Mouse (Mus musculus) liver, embryonic 11.5 days (tissue): ENCODE measurements at regions not wholly inside any gene's neighbourhood (a gene's known extent, or its start where the extent isn't known, plus 50 kb on each side); places are given as distances from the start of the nearest gene placed in this dataset.

Experiments used
- ATAC-seq: fragments of 200-750 bp; cut with Nextera tagmentation; replicated peaks from 2 replicates; pipeline ENCODE4 v1.8.0; 2017; ENCODE audit warnings: moderate number of reproducible peaks, mild to moderate bottlenecking, moderate TSS enrichment, moderate library complexity; ENCODE audit not compliant: low FRiP score
- DNase-seq: peaks from one replicate; pipeline ENCODE4 v3.0.0-alpha.2; 2017; ENCODE audit warnings: low spot score
- H3K27ac ChIP-seq: fragments of 300-500 bp; sonication (generic); 2 replicates; pipeline ENCODE4 v1.5.1; 2014; ENCODE audit warnings: mild to moderate bottlenecking, low read depth, low read length, control low read depth
- H3K27me3 ChIP-seq: fragments of 300-500 bp; sonication (generic); replicated peaks from 2 replicates; pipeline ENCODE4 v1.6.1; 2014; ENCODE audit warnings: low read length, mixed read lengths; ENCODE audit not compliant: control insufficient read depth, insufficient read depth
- H3K36me3 ChIP-seq: fragments of 300-500 bp; sonication (generic); 2 replicates; pipeline ENCODE4 v1.6.1; 2014; ENCODE audit warnings: mild to moderate bottlenecking, low read length, moderate library complexity, mixed read lengths; ENCODE audit not compliant: control insufficient read depth, insufficient read depth
- H3K4me1 ChIP-seq: fragments of 300-500 bp; sonication (generic); replicated peaks from 2 replicates; pipeline ENCODE4 v1.6.1; 2014; ENCODE audit warnings: low read length, mixed read lengths; ENCODE audit not compliant: control insufficient read depth, insufficient read depth
- H3K4me2 ChIP-seq: fragments of 300-500 bp; sonication (generic); 2 replicates; pipeline ENCODE4 v1.6.1; 2014; ENCODE audit warnings: mild to moderate bottlenecking, control low read depth, moderate library complexity
- H3K4me3 ChIP-seq: fragments of 300-500 bp; sonication (generic); 2 replicates; pipeline ENCODE4 v1.5.1; 2014; ENCODE audit warnings: low read depth, low read length, control low read depth
- H3K9ac ChIP-seq: fragments of 300-500 bp; sonication (generic); 2 replicates; pipeline ENCODE4 v1.6.1; 2014; ENCODE audit warnings: low read depth, low read length, control low read depth
- H3K9me3 ChIP-seq: fragments of 300-500 bp; sonication (generic); 2 replicates; pipeline ENCODE4 v1.6.1; 2016; ENCODE audit warnings: low read length, inconsistent platforms, mixed read lengths; ENCODE audit not compliant: control insufficient read depth
- WGBS: fragments of 180-500 bp; shearing (Covaris S2); extraction: QIAGEN DNeasy Blood & Tissue Kit; methylation state at CpG from one replicate; pipeline ENCODE4 v1.1.7; 2014; 5-methylcytosine and 5-hydroxymethylcytosine counted together

DNA sequence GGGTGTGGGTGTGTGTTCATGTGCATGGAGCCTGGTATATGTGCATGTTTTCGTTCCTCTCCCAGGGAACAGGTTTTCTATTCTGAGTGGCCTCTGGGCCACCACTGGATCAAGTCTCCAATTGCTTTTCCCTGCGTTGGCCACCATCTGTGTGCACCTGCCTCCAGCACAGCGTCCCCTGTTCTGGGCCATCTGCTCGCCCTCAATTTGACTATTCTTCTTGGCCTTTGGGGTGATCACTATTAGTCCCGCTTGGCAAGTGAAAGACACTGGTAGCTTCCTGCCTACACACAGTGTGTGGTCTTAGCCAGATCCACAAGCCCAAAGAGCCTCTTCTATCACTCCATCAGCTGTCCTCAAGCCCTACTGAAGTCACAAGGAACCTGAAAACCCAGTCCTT, 80.8 kb upstream of the Ppp1r26 start:
- WGBS: 80% methylated on average over 5 of the region's 5 CpGs
- Histone ChIP-seq H3K27ac (no peak overlapping the region), H3K36me3 (no peaks in the 10 kb centered on the region), H3K4me1 (no peaks in the 10 kb centered on the region; the same call in 1 of the 2 replicates), H3K9me3 (no peaks in the 10 kb centered on the region), H3K27me3 (no peaks in the 10 kb centered on the region), H3K9ac (no peak overlapping the region), H3K4me2 (no peak overlapping the region), H3K4me3 (no peak overlapping the region)
- no peak for ATAC-seq
- DNase-seq: no peak

DNA sequence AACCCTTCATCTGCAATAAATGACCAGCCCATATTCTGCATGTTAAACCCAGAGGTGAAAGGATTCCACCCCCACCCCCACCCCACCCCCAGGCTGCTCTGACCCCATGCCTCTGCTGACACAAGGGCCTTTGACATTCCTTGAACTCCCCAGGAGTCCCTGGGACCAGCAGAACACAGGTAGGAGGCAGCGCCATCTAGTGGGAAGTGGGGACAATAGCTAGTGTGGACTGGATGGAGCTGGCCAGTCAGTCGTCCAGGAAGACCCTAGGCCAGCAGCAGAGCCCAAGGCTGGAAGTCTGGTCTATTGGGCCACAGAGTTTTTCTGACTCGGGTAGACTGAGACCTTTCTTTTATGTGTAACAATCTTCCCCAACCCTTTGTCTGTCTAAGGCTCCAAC, 71.8 kb upstream of the Ppp1r26 start:
- H3K27ac ChIP-seq: no peak overlapping the region
- 8% methylated on average over 3 of the region's 3 CpGs for WGBS
- no peak for ATAC-seq

DNA sequence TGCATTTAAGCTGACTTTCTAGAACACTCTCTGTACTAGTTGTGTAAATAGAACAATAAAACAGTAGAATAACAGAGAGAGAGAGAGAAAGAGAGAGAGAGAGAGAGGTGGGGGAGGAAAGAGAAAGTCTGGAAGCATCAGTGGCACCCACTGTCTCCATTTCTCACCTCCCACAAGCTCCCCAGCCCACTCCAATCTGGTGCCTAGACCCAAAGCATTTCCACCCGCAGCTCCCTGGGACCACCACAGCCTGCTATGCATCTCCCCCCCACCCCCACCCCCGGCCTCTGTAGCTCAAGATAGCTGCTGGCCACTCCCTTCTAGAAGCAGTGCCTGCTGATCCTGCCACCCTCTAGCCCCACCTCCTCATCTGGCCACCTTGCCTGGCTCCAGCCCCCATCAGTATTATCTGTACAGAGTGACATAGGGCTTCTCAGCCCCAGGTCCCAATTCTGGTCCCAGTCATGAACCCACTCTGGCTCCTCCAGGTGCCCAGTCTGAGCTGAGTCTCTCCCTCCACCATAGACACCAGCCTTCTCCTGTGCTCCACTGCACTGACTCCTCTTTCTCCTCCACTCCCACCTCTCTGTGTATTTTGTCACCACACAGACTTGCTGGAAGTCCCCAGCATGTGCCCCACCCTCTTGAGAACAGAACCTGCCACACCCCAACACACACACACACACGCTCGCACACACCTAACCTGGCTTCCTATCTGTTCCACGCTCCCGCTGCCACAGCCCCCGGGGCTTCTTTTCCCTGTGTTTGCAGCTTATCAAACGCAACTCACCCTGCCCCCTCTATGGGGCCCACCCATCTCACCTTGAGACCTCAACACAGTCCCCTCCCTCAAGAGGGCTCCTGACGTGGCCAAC, 68.4 kb upstream of the Ppp1r26 start:
- Histone ChIP-seq H3K27ac (peak overlapping the region; percentile 67), H3K9me3 (no peaks in the 10 kb centered on the region), H3K9ac (peak overlapping the region; percentile 34), H3K4me2 (peak overlapping the region; percentile 62), H3K27me3 (no peaks in the 10 kb centered on the region), H3K4me1 (peaks cover 22% of the 10 kb centered on the region), H3K4me3 (peak overlapping the region; percentile 2; the same call in 1 of the 2 replicates), H3K36me3 (no peaks in the 10 kb centered on the region)
- ATAC-seq: peak; percentile 92
- 30% methylated on average over 9 of the region's 9 CpGs for WGBS
- peak; percentile 50 for DNase-seq

More for the DNA sequence above, 71.8 kb upstream of the Ppp1r26 start:
- Histone ChIP-seq H3K36me3 (no peaks in the 10 kb centered on the region), H3K4me2 (no peak overlapping the region), H3K4me3 (no peak overlapping the region), H3K9ac (no peak overlapping the region), H3K27me3 (no peaks in the 10 kb centered on the region), H3K4me1 (peaks cover 22% of the 10 kb centered on the region), H3K9me3 (no peaks in the 10 kb centered on the region)
- peak; percentile 47 for DNase-seq

DNA sequence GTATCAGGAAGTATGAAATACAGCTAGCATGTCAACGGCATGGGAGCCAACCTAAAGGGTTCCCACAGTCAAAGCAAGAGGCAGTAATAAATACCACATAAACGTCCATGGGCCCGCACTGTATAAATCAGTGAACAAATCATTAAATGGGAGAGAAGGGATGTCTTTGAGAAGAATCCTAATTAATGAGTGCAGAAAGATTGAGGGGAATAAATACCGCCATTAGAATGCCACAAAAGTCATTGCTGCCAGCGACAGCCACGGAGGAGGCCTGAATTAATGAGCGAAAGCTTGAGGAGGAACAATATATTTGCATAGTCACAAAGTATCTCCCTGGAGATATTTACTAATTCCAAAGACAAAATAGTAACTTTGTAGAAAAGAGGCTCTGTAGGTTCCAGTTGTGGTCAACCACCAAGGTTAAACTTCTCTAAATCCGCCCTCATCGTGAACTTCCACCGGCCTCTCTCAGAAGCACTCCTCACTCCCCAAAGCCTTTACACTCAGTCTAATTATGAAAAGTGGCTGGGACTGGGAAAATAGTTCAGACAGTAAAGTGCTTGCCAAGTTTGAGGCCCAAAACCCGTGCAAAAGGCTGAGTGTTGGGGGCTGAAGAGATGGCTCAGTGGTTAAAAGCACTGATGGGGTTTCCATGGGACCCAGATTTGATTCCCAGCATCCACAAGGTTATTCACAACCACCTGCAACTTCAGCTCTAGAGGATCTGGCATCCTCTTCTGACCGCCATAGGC, 64.4 kb upstream of the Ppp1r26 start:
- Histone ChIP-seq H3K9ac (no peak overlapping the region), H3K36me3 (no peaks in the 10 kb centered on the region), H3K4me1 (peaks cover 20% of the 10 kb centered on the region), H3K4me2 (no peak overlapping the region), H3K27ac (no peak overlapping the region), H3K4me3 (no peak overlapping the region), H3K9me3 (no peaks in the 10 kb centered on the region), H3K27me3 (no peaks in the 10 kb centered on the region)
- no peak for DNase-seq
- ATAC-seq: no peak
- WGBS: 85% methylated on average over 12 of the region's 12 CpGs

DNA sequence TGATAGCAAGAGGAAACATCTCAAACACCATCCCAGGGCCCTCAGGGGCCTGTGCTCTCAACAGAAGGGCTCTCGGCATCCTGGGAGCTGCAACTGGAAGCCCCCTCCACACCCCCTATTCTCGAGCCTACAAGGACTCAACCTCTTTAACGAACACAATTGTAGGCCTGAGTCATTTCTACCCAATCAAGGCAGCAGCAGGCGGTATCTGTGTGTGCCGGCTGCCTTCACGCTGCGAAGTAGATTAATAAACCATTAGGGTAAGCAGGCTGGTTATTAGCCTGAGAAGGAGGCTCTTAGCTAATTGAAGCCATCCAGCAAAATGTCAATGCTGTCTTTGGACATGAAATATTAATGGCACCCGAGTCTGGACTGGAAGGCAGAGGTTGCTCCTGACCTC, 61.7 kb upstream of the Ppp1r26 start:
- Histone ChIP-seq H3K27me3 (no peaks in the 10 kb centered on the region), H3K36me3 (no peaks in the 10 kb centered on the region), H3K9ac (no peak overlapping the region), H3K4me2 (no peak overlapping the region), H3K27ac (no peak overlapping the region), H3K4me1 (no peaks in the 10 kb centered on the region), H3K4me3 (no peak overlapping the region), H3K9me3 (no peaks in the 10 kb centered on the region)
- no peak for DNase-seq
- ATAC-seq: no peak
- 71% methylated on average over 8 of the region's 8 CpGs for WGBS

DNA sequence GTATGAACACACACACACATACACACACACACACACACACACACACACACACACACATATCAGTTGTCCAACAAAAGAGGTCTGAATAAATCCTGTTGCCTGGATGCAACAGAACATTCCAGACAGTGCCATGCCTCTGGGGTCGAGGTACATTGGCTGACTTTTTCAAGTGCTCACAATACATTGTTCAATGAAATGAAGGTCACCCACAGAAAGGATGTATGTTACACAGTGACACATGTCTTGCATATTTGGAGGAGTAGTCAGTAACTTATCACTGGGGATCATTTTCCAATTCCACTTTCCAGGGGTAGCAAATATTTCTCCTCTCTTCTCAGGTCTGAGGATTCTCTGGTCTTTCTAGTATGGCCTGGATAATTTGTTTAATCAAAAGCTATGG, 59.8 kb upstream of the Ppp1r26 start:
- Histone ChIP-seq H3K9me3 (no peaks in the 10 kb centered on the region), H3K36me3 (no peaks in the 10 kb centered on the region), H3K9ac (no peak overlapping the region), H3K4me2 (no peak overlapping the region), H3K27me3 (no peaks in the 10 kb centered on the region), H3K4me1 (no peaks in the 10 kb centered on the region), H3K27ac (no peak overlapping the region), H3K4me3 (no peak overlapping the region)
- WGBS: 57% methylated on average over 1 of the region's 1 CpGs
- no peak for DNase-seq
- no peak for ATAC-seq

DNA sequence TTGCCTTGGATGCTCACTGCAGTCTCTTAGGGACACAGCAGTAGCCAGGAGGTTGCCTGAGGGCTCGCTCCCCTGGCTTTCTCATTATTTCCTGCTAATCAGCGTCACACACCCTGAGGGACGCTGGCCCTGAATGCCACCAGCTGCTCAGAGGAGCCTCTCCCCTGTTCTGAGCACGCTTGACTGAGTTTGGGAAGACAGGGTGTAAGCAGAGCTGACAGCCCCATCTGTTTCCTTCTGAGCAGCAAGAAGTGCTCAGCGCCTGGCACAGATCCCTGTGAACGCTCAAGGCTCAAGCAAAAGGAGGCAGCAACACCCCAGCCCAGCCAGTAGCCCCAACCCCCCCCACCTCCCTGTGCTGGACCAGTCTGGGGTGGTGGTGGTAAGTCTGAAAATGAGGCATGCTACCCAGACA, 59.2 kb upstream of the Ppp1r26 start:
- Histone ChIP-seq H3K4me2 (no peak overlapping the region), H3K4me3 (no peak overlapping the region), H3K36me3 (no peaks in the 10 kb centered on the region), H3K27ac (no peak overlapping the region), H3K4me1 (no peaks in the 10 kb centered on the region), H3K9ac (no peak overlapping the region), H3K27me3 (no peaks in the 10 kb centered on the region), H3K9me3 (no peaks in the 10 kb centered on the region)
- ATAC-seq (no peak), DNase-seq (no peak)
- 38% methylated on average over 6 of the region's 6 CpGs for WGBS

DNA sequence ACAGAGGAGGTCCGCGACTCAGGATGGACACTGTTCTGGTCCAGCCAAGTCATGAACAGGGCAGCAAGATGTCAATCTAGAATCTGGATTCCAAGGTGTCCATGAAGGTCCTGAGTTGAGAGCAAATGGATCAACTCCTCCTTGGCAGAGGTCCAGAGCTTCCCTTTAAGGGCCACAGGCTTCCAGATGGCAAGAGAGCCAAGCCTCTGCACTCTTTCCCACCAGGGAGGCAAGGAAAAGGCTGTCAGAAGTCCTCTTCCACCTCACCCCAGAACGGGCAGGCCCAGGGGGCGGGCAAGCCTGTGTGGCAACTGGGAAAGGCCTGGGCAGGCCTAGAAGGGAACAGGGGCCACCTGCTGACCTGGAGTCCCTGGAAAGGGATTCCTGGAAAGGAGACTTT, 58.7 kb upstream of the Ppp1r26 start:
- Histone ChIP-seq H3K4me1 (no peaks in the 10 kb centered on the region), H3K36me3 (no peaks in the 10 kb centered on the region), H3K27ac (no peak overlapping the region), H3K9me3 (no peaks in the 10 kb centered on the region), H3K4me3 (no peak overlapping the region), H3K9ac (no peak overlapping the region), H3K27me3 (no peaks in the 10 kb centered on the region; the same call in 1 of the 2 replicates), H3K4me2 (no peak overlapping the region)
- ATAC-seq (no peak), DNase-seq (no peak)
- WGBS: 77% methylated on average over 4 of the region's 4 CpGs
